Mouse (Mus musculus): ENCODE results near the gene Acad12. TPM values are rescaled to one million over a fixed set of nuclear protein-coding genes. Genes with fewer than 3 reads are reported as not detected.

Gene Acad12
- polyA plus RNA-seq, 1 experiment from 2014 or later: 2.4 TPM

DNA sequence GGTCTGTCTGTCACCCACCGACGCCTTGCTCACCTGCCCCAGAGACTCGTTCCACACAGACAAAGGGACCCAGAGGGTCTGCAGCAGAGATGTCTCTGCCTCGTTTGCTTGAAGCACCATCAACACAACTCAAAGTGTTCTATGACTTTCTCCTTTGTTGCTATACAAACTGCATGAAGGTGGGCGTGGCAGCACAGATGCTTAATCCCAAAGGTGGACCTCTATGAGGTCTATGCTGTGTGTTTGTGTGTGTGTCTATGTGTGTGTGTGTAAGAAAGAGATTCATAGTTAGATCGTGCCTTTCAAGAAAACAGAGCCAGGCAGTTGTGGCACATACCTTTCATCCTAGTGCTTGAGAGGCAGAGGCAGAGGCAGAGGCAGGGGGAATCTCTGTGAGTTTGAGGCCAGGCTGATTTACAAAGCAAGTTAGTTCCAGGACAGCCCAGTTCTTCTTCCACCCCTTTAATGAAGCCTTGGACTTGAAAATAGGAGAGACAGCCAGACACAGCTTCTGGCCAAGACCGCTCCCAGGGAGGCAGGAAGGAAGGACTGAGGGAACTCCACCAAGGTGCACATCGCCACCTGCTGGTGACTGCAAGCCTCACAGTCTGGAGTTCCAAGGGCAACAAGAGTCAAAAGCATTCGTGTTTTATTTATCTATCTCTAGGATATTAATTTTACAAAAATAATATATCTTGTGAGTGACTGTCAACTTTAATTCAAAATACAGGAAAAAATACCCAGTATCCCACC, 17.0 kb downstream of the Acad12 start:
- H3K9me3 ChIP-seq (ENCODE audit: control insufficient read depth, low read length): no peaks in the 10 kb centered on the region
- H3K4me3 ChIP-seq (ENCODE audit: low read depth, low read length): no peak overlapping the region
- 27% methylated on average over 9 of the region's 9 CpGs for WGBS
- H3K27me3 ChIP-seq (replicated peaks; ENCODE audit: control insufficient read depth, insufficient read depth, low read length): no peaks in the 10 kb centered on the region
- H3K4me2 ChIP-seq (ENCODE audit: low read length): no peak overlapping the region
- H3K9ac ChIP-seq (ENCODE audit: low read length): no peak overlapping the region
- no peaks in the 10 kb centered on the region for H3K36me3 ChIP-seq (ENCODE audit: control insufficient read depth, insufficient read depth, low read length)
- no peak overlapping the region for H3K27ac ChIP-seq (ENCODE audit: low read depth)
- ATAC-seq (replicated peaks; ENCODE audit: low FRiP score, low TSS enrichment, low read depth): 0 out of 2 replicates have a peak, but pooled peaks have one; percentile 65
- DNase-seq (ENCODE audit: low spot score): peak; percentile 96
- H3K4me1 ChIP-seq (replicated peaks; ENCODE audit: control insufficient read depth, insufficient read depth, low read length): peaks cover 4% of the 10 kb centered on the region; the same call in 1 of the 2 replicates

DNA sequence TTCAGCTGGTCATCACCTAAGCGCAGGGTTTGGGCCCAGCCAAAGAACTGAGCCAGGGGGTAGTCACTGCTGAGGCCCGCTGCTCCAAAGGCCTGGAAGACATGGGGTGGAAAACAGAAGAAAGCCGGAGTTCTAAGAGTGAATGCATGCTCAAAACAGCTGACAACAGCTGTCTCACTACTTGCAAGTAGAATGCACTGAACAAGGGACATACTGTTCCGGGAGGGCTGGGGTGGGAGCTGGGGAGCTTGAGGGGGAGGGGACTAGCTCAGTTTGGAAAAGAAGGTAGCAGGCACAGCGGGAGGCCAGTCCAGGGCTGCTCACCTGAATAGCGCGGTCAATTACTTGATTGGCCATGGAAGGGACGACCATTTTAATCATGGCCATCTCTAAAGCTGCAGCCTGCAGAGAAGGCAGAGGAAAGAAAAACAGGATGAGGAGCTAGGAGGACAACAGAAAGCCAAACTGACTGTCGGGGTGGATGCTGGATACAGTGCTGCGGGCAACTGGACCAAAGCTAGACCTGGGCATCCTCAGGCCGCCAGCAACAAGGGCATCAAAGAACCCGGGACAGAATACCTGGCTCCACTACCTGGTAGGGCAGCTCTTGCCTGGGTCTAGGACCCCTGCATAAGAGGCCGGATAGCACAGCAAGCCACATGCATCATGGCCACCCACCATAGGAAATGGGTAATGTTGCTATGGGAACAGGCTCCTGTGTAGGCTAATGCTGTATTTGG, 19.7 kb downstream of the Acad12 start:
- peak overlapping the region; percentile 24 for H3K27ac ChIP-seq (ENCODE audit: low read depth)
- H3K27me3 ChIP-seq (replicated peaks; ENCODE audit: control insufficient read depth, insufficient read depth, low read length): no peaks in the 10 kb centered on the region
- no peaks in the 10 kb centered on the region for H3K36me3 ChIP-seq (ENCODE audit: control insufficient read depth, insufficient read depth, low read length)
- peaks cover 7% of the 10 kb centered on the region; the same call in 1 of the 2 replicates for H3K4me1 ChIP-seq (replicated peaks; ENCODE audit: control insufficient read depth, insufficient read depth, low read length)
- no peak overlapping the region for H3K4me2 ChIP-seq (ENCODE audit: low read length)
- no peak for DNase-seq (ENCODE audit: low spot score)
- H3K9ac ChIP-seq (ENCODE audit: low read length): no peak overlapping the region
- H3K9me3 ChIP-seq (ENCODE audit: control insufficient read depth, low read length): no peaks in the 10 kb centered on the region
- 75% methylated on average over 13 of the region's 13 CpGs for WGBS
- no peak for ATAC-seq (replicated peaks; ENCODE audit: low FRiP score, low TSS enrichment, low read depth)
- no peak overlapping the region for H3K4me3 ChIP-seq (ENCODE audit: low read depth, low read length)

DNA sequence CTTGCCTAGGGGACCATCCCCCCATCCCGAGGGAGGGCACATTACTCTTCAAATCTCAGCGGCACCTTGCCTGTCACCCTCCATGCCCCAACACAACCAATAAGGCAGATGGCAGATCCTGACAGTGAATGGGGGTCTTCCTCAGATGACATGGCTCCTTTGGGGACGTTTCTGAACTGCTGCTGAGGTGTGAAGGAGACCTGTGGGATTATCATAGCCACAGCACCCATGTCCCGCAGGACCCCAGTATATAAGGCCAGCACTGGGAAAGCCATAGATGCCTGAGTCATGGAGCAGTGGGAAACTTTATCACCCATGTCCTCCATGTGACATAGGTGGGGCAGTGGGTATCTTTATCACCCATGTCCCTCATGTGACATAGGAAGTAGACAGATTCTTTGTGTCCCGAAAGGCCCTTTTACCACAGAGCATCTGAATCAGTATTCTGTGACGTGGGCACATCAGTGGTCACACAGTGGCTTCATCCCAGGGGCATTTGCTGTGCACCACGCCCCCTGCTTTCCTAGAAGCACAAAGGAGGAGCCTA, 20.7 kb downstream of the Acad12 start:
- ATAC-seq (replicated peaks; ENCODE audit: low FRiP score, low TSS enrichment, low read depth) (no peak), DNase-seq (ENCODE audit: low spot score) (no peak)
- 81% methylated on average over 7 of the region's 7 CpGs for WGBS
- Histone ChIP-seq H3K27ac (ENCODE audit: low read depth) (peak overlapping the region; percentile 24), H3K4me3 (ENCODE audit: low read depth, low read length) (no peak overlapping the region), H3K4me1 (replicated peaks; ENCODE audit: control insufficient read depth, insufficient read depth, low read length) (peaks cover 11% of the 10 kb centered on the region; the same call in 1 of the 2 replicates), H3K4me2 (ENCODE audit: low read length) (no peak overlapping the region), H3K9ac (ENCODE audit: low read length) (no peak overlapping the region), H3K9me3 (ENCODE audit: control insufficient read depth, low read length) (no peaks in the 10 kb centered on the region), H3K36me3 (ENCODE audit: control insufficient read depth, insufficient read depth, low read length) (no peaks in the 10 kb centered on the region), H3K27me3 (replicated peaks; ENCODE audit: control insufficient read depth, insufficient read depth, low read length) (no peaks in the 10 kb centered on the region)

DNA sequence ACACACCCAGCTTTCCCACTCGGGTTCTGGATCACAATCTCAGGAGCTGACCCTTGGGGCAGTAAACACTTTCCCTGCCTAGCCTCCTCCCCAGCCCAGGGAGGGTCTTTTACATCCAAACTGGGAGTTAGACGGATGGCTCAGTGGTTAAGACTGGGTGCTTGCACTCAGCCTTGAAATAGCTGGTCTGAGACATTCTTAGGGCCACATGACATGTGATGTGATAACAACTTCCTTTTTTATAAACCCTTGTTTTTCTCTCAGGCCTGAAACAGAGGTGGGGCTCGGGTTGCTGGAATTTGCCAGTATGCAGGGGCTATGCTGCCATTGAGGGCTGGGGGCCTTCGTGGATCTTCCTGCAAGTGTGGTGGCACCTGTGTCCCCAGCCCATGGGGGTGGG, 21.4 kb downstream of the Acad12 start:
- Histone ChIP-seq H3K27ac (ENCODE audit: low read depth) (no peak overlapping the region), H3K4me2 (ENCODE audit: low read length) (no peak overlapping the region), H3K9ac (ENCODE audit: low read length) (no peak overlapping the region), H3K4me1 (replicated peaks; ENCODE audit: control insufficient read depth, insufficient read depth, low read length) (peaks cover 11% of the 10 kb centered on the region), H3K9me3 (ENCODE audit: control insufficient read depth, low read length) (no peaks in the 10 kb centered on the region), H3K36me3 (ENCODE audit: control insufficient read depth, insufficient read depth, low read length) (no peaks in the 10 kb centered on the region), H3K4me3 (ENCODE audit: low read depth, low read length) (no peak overlapping the region), H3K27me3 (replicated peaks; ENCODE audit: control insufficient read depth, insufficient read depth, low read length) (no peaks in the 10 kb centered on the region)
- WGBS: 64% methylated on average over 4 of the region's 4 CpGs
- ATAC-seq (replicated peaks; ENCODE audit: low FRiP score, low TSS enrichment, low read depth) (no peak), DNase-seq (ENCODE audit: low spot score) (no peak)

DNA sequence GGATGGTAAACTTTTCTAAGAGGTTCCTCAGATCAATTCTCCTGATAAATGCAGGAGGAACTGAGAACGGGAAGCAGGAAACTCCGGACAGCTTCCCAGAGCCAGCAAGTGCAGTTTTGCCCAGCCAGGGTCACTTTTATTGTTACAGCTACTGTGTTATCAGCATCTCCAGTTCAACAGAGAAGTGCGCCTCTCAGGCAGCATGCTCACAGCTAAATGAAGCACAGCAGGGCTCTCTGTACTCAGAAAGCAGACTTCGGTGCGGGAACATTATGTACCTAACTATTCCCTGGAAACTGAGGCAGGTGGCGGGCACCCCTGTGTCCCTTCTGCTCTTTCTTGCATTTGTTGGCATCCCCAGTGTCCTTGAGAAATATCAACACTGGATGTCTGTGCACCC, 22.5 kb downstream of the Acad12 start:
- no peaks in the 10 kb centered on the region for H3K36me3 ChIP-seq (ENCODE audit: control insufficient read depth, insufficient read depth, low read length)
- H3K4me1 ChIP-seq (replicated peaks; ENCODE audit: control insufficient read depth, insufficient read depth, low read length): peaks cover 12% of the 10 kb centered on the region
- H3K27ac ChIP-seq (ENCODE audit: low read depth): no peak overlapping the region
- H3K4me3 ChIP-seq (ENCODE audit: low read depth, low read length): no peak overlapping the region
- no peaks in the 10 kb centered on the region for H3K27me3 ChIP-seq (replicated peaks; ENCODE audit: control insufficient read depth, insufficient read depth, low read length)
- H3K4me2 ChIP-seq (ENCODE audit: low read length): no peak overlapping the region
- no peaks in the 10 kb centered on the region for H3K9me3 ChIP-seq (ENCODE audit: control insufficient read depth, low read length)
- H3K9ac ChIP-seq (ENCODE audit: low read length): no peak overlapping the region
- ATAC-seq (replicated peaks; ENCODE audit: low FRiP score, low TSS enrichment, low read depth) (no peak), DNase-seq (ENCODE audit: low spot score) (no peak)
- 72% methylated on average over 6 of the region's 6 CpGs for WGBS

DNA sequence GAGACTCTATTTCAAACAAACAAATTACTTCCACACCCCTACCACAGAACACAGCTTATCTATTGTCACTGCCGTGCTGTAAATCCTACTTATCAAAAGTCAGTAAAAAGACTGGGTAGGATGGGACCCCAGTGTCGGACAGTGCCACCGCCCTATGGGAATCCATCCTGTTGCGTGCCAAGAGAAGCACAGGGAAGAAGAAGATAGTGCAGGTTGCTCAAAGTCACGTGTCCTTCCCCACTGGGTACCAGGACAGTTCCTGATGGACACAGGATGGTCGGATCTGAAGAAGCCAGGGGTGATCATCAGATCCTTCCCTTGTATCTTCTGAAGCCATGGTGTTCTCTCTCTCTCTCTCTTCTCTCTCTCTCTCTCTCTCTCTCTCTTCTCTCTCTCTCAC, 23.0 kb downstream of the Acad12 start:
- Histone ChIP-seq H3K4me2 (ENCODE audit: low read length) (no peak overlapping the region), H3K9ac (ENCODE audit: low read length) (no peak overlapping the region), H3K4me3 (ENCODE audit: low read depth, low read length) (no peak overlapping the region), H3K27ac (ENCODE audit: low read depth) (no peak overlapping the region), H3K36me3 (ENCODE audit: control insufficient read depth, insufficient read depth, low read length) (no peaks in the 10 kb centered on the region), H3K9me3 (ENCODE audit: control insufficient read depth, low read length) (no peaks in the 10 kb centered on the region), H3K27me3 (replicated peaks; ENCODE audit: control insufficient read depth, insufficient read depth, low read length) (no peaks in the 10 kb centered on the region), H3K4me1 (replicated peaks; ENCODE audit: control insufficient read depth, insufficient read depth, low read length) (peaks cover 12% of the 10 kb centered on the region)
- DNase-seq (ENCODE audit: low spot score): no peak
- WGBS: 76% methylated on average over 6 of the region's 6 CpGs
- ATAC-seq (replicated peaks; ENCODE audit: low FRiP score, low TSS enrichment, low read depth): no peak

DNA sequence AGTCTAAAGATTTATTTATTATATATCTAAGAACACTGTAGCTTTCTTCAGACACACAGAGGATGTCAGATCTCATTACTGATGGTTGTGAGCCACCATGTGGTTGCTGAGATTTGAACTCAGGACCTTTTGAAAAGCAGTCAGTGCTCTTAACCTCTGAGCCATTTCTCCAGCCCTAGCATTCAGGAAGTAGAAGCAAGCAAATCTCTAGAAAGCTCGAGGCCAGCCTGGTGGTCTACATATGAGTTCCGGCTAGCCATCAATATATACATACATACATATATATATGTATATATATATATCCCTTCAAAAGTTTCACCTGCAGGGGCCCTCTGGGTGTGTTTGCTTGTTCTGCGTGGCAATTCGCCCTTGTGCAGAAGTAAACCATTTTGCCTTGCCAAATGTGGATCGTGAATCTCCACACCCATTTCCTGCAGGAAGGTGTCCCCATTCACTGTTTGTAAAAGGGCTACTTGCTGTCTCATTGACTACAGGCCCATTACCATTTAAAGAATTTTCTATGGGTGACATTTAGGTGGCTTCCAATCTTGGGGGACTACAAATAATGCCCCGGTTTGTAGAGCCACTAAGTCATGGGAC, 23.9 kb downstream of the Acad12 start:
- Histone ChIP-seq H3K9ac (ENCODE audit: low read length) (no peak overlapping the region), H3K36me3 (ENCODE audit: control insufficient read depth, insufficient read depth, low read length) (no peaks in the 10 kb centered on the region), H3K27ac (ENCODE audit: low read depth) (no peak overlapping the region), H3K4me1 (replicated peaks; ENCODE audit: control insufficient read depth, insufficient read depth, low read length) (peaks cover 12% of the 10 kb centered on the region), H3K4me2 (ENCODE audit: low read length) (no peak overlapping the region), H3K9me3 (ENCODE audit: control insufficient read depth, low read length) (no peaks in the 10 kb centered on the region), H3K4me3 (ENCODE audit: low read depth, low read length) (no peak overlapping the region), H3K27me3 (replicated peaks; ENCODE audit: control insufficient read depth, insufficient read depth, low read length) (no peaks in the 10 kb centered on the region)
- 82% methylated on average over 6 of the region's 6 CpGs for WGBS
- no peak for ATAC-seq (replicated peaks; ENCODE audit: low FRiP score, low TSS enrichment, low read depth)
- DNase-seq (ENCODE audit: low spot score): no peak

DNA sequence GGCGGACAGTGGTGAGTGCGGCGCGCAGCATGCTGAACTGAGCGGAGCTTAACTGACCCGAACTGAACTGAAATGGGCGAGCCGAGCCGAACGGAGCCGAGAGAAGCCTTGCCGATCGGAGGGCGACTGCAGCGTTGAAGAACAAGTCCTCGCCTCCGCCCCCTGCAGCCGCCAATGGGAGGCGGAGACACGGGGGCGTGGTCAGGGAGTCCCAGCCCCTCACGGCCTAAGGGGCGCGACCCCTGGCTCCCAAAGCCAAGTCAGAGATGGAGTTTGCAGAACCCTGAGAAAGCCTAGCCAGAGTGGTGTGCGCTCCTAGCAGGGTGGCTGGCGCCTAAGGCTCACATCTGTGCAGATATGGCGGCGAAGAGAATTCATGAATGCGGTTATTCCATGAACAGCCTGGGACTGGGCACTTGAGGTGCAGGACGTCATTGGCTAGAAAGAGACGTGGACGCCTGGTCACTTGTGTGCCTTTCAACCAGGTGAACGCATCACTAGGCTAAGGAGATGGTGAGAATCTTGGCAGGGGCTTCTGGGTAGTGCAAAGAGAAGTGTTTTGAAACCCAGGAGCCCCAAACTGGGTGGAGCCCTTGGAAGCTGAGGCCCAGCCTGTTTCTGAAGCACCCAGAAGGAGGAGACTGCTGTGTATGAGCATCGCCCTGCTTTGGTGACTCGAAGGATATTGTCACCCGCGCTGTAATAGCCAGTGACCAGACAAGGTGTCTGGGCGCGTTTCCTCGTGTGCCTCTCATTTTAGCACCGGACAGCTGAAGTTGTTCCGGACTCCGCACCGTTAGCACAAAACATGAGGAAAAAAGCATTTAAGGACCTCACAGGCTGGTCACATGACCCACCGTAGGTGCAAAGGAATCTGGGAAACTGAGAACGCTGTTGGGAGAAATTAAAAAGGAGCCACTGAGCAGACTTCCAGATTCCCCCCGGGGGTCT, 25.0 kb downstream of the Acad12 start, which contains the start of gene Aldh2:
Aldh2 (minus strand) TSS at position 374 of the 951 bp plus-strand sequence.
- Histone ChIP-seq H3K27ac (ENCODE audit: low read depth) (peak within 1 kb of the TSS; percentile 35), H3K36me3 (ENCODE audit: control insufficient read depth, insufficient read depth, low read length) (no peaks in the 10 kb centered on the region), H3K4me2 (ENCODE audit: low read length) (peak within 1 kb of the TSS; percentile 88), H3K4me1 (replicated peaks; ENCODE audit: control insufficient read depth, insufficient read depth, low read length) (peaks cover 12% of the 10 kb centered on the region), H3K4me3 (ENCODE audit: low read depth, low read length) (peak within 1 kb of the TSS; percentile 68), H3K9ac (ENCODE audit: low read length) (peak within 1 kb of the TSS; percentile 76), H3K27me3 (replicated peaks; ENCODE audit: control insufficient read depth, insufficient read depth, low read length) (no peaks in the 10 kb centered on the region), H3K9me3 (ENCODE audit: control insufficient read depth, low read length) (no peaks in the 10 kb centered on the region)
- 3% methylated on average over 47 of the region's 47 CpGs for WGBS
- peak; percentile 78 for ATAC-seq (replicated peaks; ENCODE audit: low FRiP score, low TSS enrichment, low read depth)
- DNase-seq (ENCODE audit: low spot score): peak; percentile 89
